Mouse (Mus musculus): ENCODE measurements around the gene Ltc4s. TPM values are rescaled to one million over a fixed set of nuclear protein-coding genes. Genes with fewer than 3 reads are reported as not detected.

Gene Ltc4s
- not detected for polyA plus RNA-seq (2014; fragmentation: Illumina TruSeq; extraction: RNeasy Lipid Tissue Mini Kit (QIAGEN cat#74804); ENCODE audit: low read depth, low replicate concordance)

DNA sequence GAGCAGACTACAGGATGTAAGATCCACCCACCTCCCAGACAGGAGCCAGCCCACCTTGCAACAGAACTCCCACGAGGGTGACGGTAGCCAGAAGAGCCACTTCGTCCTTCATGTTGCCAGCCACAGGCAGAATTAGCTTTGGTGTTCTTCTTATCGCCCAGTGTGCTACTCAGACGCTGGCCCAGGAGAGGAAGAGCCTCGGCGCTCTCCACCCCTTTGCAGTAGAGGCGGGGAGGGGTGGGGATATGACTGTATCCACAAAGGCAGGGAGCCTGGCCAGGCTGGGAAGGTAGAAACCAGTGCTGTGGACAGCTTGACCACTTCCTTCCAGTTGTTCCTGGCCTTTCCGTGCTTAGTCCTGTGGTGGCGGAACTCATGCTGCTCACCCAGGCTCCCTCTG, at the start of gene Ltc4s:
TSS of gene Ltc4s (minus strand) at position 293 of the 400 bp plus-strand sequence.

DNA sequence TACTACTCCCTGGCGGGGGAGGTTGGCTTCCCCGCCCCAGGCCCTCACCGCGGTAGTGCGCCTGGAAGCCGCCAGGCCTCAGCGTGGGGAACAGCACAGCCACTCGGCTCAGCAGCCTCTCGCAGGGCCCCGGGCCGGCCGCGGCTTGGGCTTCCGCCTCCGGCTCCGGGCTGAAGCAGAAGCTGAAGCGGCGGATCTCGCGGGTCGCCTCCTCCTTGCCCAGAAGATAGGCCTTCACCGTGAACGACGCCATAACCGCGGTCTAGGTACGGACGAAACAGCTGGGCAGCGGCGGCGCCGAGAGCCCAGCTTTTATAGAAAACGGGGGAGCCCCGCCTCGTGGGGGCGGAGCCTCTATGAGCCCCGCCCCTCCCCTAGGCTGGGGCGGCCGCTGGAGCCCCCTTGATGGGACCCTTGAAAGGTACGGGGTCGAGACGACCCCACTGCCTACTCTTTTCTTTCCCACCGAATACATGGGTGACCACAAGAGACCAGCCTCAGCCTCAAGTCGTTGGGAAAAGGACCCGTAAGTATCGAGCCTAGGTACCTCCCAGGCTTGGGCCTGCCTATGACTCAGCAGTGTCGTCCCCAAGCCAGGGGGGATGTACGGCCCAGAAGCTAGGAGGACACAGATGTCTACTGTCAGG, 27.8 kb downstream of the Ltc4s start, which contains the start of the genes Sqstm1 and Mgat4b:
TSS of gene Sqstm1 (minus strand) at position 323 of the 647 bp plus-strand sequence.
TSS of gene Mgat4b (plus strand) at position 386 of the 647 bp plus-strand sequence.

Other genes with a start within 250 kb of the Ltc4s start
- 207 TPM for gene Rnf130, start 213.3 kb downstream of the Ltc4s start, polyA plus RNA-seq (2014; fragmentation: Illumina TruSeq; extraction: RNeasy Lipid Tissue Mini Kit (QIAGEN cat#74804); ENCODE audit: low read depth, low replicate concordance)
- 5.8 TPM for gene Tbc1d9b, start 107.2 kb downstream of the Ltc4s start, polyA plus RNA-seq (2014; fragmentation: Illumina TruSeq; extraction: RNeasy Lipid Tissue Mini Kit (QIAGEN cat#74804); ENCODE audit: low read depth, low replicate concordance)
- 0.49 TPM for gene Mrnip, start 64.2 kb downstream of the Ltc4s start, polyA plus RNA-seq (2014; fragmentation: Illumina TruSeq; extraction: RNeasy Lipid Tissue Mini Kit (QIAGEN cat#74804); ENCODE audit: low read depth, low replicate concordance)
- 323 TPM for gene Sqstm1, start 27.8 kb downstream of the Ltc4s start, polyA plus RNA-seq (2014; fragmentation: Illumina TruSeq; extraction: RNeasy Lipid Tissue Mini Kit (QIAGEN cat#74804); ENCODE audit: low read depth, low replicate concordance)
- gene Mgat4b, start 27.7 kb downstream of the Ltc4s start, polyA plus RNA-seq (2014; fragmentation: Illumina TruSeq; extraction: RNeasy Lipid Tissue Mini Kit (QIAGEN cat#74804); ENCODE audit: low read depth, low replicate concordance): 3.7 TPM
- 5.7 TPM for gene Maml1, start 53.7 kb upstream of the Ltc4s start, polyA plus RNA-seq (2014; fragmentation: Illumina TruSeq; extraction: RNeasy Lipid Tissue Mini Kit (QIAGEN cat#74804); ENCODE audit: low read depth, low replicate concordance)
- gene Canx, start 87.1 kb upstream of the Ltc4s start, polyA plus RNA-seq (2014; fragmentation: Illumina TruSeq; extraction: RNeasy Lipid Tissue Mini Kit (QIAGEN cat#74804); ENCODE audit: low read depth, low replicate concordance): 736 TPM
- not detected for gene Cby3, start 115.8 kb upstream of the Ltc4s start, polyA plus RNA-seq (2014; fragmentation: Illumina TruSeq; extraction: RNeasy Lipid Tissue Mini Kit (QIAGEN cat#74804); ENCODE audit: low read depth, low replicate concordance)
- gene Hnrnph1, start 138.4 kb upstream of the Ltc4s start, polyA plus RNA-seq (2014; fragmentation: Illumina TruSeq; extraction: RNeasy Lipid Tissue Mini Kit (QIAGEN cat#74804); ENCODE audit: low read depth, low replicate concordance): 464 TPM
- gene Rufy1, start 192.5 kb upstream of the Ltc4s start, polyA plus RNA-seq (2014; fragmentation: Illumina TruSeq; extraction: RNeasy Lipid Tissue Mini Kit (QIAGEN cat#74804); ENCODE audit: low read depth, low replicate concordance): 59.8 TPM